Mouse (Mus musculus) left cerebral cortex, adult 2 months (tissue): ENCODE measurements around the gene Angptl4. TPM values are rescaled to one million over a fixed set of nuclear protein-coding genes. Genes with fewer than 3 reads are reported as not detected.

Experiments
- DNase-seq, 2 experiments: peaks; one replicate each; pipeline ENCODE4 v3.0.0; 2021 to 2022; ENCODE audit warnings: low spot score in 2 of 2, mixed read lengths in 1 of 2; ENCODE audit errors: extremely low spot score in 1 of 2
- H3K27ac ChIP-seq: fragments of 200-600 bp; 2 replicates; pipeline ENCODE4 v1.8.1; 2022
- H3K4me3 ChIP-seq: fragments of 200-600 bp; 2 replicates; pipeline ENCODE4 v1.8.1; 2022
- CTCF ChIP-seq: fragments of 200-600 bp; IDR thresholded peaks from 2 replicates; pipeline ENCODE4 v1.8.1; 2022; ENCODE audit warnings: antibody characterized with exemption, mild to moderate bottlenecking, moderate library complexity
- intact Hi-C: fragments of 180-260 bp; cut with DNase I; formaldehyde crosslinking; loops from one replicate; pipeline ENCODE4 v1.15.1; 2025
- total RNA-seq, 2 experiments: library from RNA; stranded (reverse); gene quantifications; 2 replicates each; pipeline ENCODE4 v1.2.3; 2021

Gene Angptl4
- total RNA-seq, 2 experiments from 2014 or later: 3.4 to 4.3 TPM

DNA sequence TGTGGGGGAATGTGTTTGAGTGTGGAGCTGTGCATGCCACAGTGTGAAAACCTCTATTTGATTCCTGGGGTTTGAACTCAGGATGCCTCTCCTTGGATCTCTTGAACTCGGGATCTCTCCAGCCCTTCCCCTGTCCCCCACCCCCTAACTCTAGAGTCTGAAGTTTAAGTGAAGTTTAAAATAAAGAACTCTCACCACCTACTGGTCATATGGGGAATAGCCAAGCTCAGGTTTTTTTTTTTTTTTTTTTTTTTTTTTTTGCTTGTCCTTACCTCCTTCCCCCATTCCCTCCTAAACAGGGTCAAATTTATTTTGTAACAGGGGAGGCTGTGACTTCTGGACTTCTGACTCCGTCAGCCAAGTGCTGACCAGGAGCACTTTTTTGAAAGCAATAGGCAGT, 20.6 kb upstream of the Angptl4 start:
- TF ChIP-seq CTCF: peak; percentile 60
- Histone ChIP-seq H3K27ac (no peak overlapping the region), H3K4me3 (no peak overlapping the region)
- DNase-seq: no peak
- intact Hi-C loops: loop anchor here (2.0 kb wide), 1 partner anchor 73 kb away; no protein-coding TSS in a partner anchor

DNA sequence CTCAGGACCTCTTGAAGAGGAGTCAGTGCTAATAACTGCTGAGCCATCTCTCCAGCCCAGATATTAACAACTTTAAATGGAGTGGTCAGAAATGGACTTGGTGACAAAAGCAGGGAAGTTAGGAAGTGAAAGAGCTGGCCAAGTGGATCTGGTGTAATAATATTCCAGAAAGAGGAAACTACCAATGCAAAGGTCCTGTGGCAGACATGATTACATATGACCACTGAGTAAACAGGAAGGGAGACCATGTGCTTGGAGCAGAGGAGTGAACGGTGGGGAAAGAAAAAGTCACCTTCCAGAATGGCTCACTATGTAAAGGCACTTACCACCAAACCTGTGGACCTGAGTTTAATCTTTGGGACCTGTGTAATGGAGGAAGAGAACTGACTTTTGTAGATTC, 17.6 kb upstream of the Angptl4 start:
- TF ChIP-seq CTCF: no peak
- no peak for DNase-seq
- no peak overlapping the region for H3K4me3 ChIP-seq
- intact Hi-C loops: loop anchor here (2.0 kb wide), 1 partner anchor 54 kb away; no protein-coding TSS in a partner anchor
- no peak overlapping the region for H3K27ac ChIP-seq

DNA sequence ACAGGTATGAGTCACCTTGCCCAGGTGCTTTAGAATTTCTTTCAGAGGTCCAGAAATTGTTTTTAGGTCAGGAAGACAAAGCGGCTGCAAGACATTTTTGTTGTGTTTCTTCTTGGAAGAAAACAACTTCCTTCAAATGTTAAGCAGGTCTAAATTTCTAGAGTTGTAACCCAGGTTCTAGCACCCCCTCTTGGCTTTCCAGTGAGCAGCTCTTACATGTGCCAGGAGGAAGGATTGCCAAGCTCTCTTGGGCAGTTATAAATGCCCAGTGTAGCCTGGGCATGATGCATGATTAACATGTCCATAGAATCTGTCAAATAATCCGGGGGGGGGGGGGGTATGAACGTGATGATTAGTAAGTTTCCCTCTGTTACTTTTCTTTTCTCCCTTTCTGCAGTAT, 16.7 kb upstream of the Angptl4 start:
- intact Hi-C loops: loop anchor here (2.0 kb wide), 1 partner anchor 54 kb away; no protein-coding TSS in a partner anchor
- Histone ChIP-seq H3K4me3 (no peak overlapping the region), H3K27ac (no peak overlapping the region)
- DNase-seq: no peak
- peak; percentile 46 for TF ChIP-seq CTCF

DNA sequence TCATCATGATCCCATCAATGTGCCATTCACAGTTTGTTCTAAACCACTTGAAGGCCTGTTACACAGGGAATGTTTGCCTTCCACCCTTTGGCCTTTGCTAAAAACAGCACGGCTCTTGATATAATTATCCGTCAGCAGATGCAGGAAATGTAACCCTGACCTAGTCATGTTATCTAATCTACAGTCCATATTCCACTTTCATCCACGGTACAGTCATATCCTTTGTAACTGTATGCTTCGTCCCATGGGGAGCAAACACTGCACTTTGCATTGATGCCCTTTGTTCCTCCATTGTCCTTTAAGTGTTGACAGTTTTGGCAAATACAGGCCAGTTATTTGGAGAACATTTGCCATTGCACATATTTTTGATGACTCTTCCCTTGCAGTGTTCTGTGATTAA, 7.1 kb upstream of the Angptl4 start:
- no peak for DNase-seq
- intact Hi-C loops: no loop called here
- Histone ChIP-seq H3K27ac (no peak overlapping the region), H3K4me3 (no peak overlapping the region)
- TF ChIP-seq CTCF: no peak

DNA sequence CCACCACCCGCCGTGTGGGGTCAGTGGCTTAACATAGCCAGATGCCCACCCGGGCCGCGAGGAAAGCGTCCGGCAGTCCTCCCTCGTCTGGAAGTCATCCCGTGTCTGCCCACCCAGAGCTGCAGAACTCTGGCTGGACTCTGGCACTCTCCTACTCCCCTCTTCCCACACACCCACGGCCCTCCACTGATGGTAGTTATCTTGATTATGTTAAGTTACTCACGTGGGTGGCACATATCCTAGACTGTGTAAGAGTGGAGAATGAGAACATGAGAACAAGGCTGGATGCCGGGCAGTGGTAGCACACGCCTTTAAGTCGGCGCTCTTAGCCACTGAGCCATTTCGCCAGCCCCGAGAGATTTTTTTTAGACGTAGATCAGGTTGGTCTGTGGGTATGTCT, 4.7 kb upstream of the Angptl4 start:
- intact Hi-C loops: no loop called here
- TF ChIP-seq CTCF: no peak
- no peak for DNase-seq

DNA sequence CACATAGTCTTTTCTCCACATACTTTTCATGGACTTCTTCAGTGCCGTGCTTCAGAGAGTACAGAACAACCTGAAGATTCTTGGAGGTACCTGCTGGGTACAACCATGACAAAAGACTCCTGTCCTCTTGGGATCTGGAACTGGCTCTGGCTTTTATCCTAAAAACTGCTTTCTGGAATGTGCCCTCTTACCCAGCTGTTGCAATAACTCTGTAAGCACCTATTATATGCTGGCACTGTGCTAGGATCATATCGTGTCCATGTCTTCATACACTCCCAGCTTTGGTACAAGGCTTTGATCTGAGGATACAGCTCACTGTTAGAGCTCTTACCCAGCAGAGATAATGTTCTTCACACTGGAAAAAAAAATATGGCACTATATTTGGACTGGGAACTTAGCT, 3.3 kb upstream of the Angptl4 start:
- intact Hi-C loops: no loop called here
- DNase-seq: no peak
- H3K4me3 ChIP-seq: no peak overlapping the region
- TF ChIP-seq CTCF: no peak
- H3K27ac ChIP-seq: no peak overlapping the region

More for the DNA sequence above, 4.7 kb upstream of the Angptl4 start:
- H3K4me3 ChIP-seq: no peak overlapping the region
- H3K27ac ChIP-seq: no peak overlapping the region

DNA sequence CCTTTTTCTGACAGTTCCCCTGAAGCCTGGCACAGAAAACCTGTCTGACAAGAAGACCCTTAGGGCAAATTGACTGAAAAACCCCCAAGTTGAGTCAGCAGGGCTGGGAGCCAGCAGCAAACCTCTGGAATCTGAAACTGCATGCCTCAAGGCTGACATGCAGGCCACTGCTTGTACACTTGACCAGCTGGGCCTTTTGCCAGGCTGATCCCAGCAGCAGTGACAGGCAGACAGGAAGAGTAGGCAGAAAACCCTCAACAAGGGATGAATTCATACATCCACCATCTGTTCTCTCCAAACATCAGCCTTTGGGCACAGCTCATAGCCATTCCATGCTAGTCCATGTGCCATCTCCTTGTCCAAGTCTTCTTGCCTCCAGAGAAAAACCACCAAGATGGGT, 1.8 kb upstream of the Angptl4 start:
- intact Hi-C loops: no loop called here
- Histone ChIP-seq H3K4me3 (no peak overlapping the region), H3K27ac (no peak overlapping the region)
- peak; percentile 32 to 35 for DNase-seq
- TF ChIP-seq CTCF: no peak

DNA sequence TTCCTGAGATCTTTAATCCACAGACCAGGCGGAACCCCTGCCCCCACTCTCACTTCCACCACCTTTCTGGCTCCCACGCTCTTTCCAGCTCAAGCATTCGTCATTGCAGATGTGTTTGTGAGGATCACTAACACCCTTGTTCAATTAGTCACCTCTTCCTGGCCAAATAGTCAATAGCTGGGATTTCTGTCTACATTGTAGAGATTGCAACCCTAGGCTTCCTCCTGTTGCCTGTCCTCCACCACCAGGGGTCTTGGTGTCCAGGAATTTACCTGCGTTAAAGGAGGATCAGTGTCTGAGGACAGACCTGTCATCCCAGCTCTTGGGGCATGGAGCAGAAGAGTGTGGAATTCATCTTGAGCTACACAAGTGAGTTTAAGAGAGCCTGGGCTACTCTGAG, 437 bp upstream of the Angptl4 start:
- Histone ChIP-seq H3K27ac (no peak overlapping the region), H3K4me3 (0 out of 2 replicates have a peak overlapping the region, but pooled peaks have one; percentile 5)
- intact Hi-C loops: no loop called here
- TF ChIP-seq CTCF: no peak; the same call in 1 of the 2 replicates
- DNase-seq: no peak

DNA sequence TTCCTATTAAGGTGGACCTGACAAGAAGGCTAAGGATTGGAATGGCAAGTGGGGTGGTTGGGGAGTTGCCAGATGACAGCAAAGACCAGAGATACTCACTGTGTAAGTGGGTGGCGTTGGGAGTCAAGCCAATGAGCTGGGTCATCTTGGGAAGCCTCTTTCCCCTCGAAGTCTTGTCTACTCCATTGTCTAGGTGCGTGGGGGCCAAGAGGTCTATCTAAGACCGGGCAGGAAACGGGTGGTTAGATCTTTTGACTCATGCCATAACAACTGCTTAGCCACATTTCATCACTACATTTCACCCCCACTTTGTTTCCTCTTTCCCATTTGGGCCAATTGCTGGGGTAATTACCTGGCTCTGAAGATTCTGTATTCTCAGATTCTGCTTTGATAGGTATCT, 1.2 kb downstream of the Angptl4 start:
- intact Hi-C loops: no loop called here
- Histone ChIP-seq H3K27ac (peak overlapping the region; percentile 78), H3K4me3 (peak overlapping the region; percentile 50)
- no peak for TF ChIP-seq CTCF
- no peak for DNase-seq

DNA sequence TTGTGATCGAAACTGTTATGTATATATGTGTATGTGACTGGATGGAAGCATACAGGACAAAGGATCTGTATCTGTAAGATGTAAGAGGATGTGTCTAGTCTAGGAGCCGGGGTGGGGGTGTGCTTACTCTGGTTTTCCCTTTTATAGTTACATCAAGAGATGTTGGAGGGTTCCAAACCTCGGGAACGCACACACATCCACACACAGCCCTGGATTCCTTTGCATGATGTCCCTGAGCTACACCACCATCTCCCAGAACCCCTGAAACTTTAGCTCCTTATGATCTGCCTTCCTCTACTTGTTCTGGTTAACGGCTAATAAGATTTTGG, 1.7 kb downstream of the Angptl4 start:
- no peak for DNase-seq
- intact Hi-C loops: no loop called here
- TF ChIP-seq CTCF: no peak
- Histone ChIP-seq H3K27ac (peak overlapping the region; percentile 49), H3K4me3 (no peak overlapping the region)

DNA sequence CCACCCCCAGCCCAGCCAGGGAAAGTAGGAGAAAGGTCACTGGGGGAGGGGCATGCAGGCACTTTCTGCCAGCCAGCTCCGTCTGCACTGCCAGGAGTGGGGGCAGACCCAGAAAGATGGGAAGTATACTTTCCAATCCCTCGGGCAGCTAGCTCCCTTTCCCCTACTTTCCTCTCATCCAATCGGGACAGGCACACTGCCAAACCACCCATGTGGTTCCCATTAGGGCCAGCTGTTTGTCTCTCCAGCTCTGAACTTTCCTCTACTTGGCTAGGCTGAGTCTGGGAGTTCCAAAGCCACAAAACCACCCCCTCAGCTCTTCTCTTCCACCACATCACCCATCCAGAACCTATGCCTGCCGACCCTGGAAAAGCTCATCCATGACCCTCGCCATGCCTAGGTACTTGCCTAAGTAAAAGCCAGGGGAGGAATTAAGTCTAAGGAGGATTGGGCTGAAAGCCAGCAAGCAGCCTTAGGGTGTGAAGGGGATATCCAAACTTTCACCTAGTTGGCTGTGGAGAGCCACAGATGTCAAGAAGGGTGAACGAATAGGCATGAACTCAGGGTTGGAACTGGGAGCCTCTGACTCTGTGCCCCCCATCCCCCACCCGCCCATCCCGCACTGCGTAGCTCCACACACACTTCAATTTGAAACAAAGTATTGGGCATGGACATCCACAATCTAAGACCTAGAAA, 2.2 kb downstream of the Angptl4 start:
- no peak for TF ChIP-seq CTCF
- H3K27ac ChIP-seq: peak overlapping the region; percentile 63
- peak overlapping the region; percentile 5; the same call in 1 of the 2 replicates for H3K4me3 ChIP-seq
- peak; percentile 69 to 79 for DNase-seq
- intact Hi-C loops: no loop called here

DNA sequence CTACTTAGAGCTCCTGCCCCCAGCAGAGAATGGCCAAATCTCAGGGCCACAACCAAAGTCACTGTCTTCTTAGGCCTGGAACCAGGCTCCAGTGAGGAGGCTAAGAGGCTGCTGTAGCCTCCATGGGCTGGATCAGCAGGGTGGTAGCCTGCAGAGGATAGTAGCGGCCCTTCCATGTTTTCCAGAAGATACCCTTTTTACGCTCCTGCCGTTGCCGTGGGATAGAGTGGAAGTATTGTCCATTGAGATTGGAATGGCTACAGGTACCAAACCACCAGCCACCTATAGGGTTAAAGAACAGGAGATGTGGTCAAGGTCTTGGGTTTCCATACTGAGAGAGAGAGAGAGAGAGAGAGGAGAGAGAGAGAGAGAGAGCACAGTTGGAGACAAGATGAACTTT, 6.3 kb downstream of the Angptl4 start:
- Histone ChIP-seq H3K4me3 (no peak overlapping the region), H3K27ac (no peak overlapping the region)
- no peak for TF ChIP-seq CTCF
- no peak for DNase-seq
- intact Hi-C loops: no loop called here

DNA sequence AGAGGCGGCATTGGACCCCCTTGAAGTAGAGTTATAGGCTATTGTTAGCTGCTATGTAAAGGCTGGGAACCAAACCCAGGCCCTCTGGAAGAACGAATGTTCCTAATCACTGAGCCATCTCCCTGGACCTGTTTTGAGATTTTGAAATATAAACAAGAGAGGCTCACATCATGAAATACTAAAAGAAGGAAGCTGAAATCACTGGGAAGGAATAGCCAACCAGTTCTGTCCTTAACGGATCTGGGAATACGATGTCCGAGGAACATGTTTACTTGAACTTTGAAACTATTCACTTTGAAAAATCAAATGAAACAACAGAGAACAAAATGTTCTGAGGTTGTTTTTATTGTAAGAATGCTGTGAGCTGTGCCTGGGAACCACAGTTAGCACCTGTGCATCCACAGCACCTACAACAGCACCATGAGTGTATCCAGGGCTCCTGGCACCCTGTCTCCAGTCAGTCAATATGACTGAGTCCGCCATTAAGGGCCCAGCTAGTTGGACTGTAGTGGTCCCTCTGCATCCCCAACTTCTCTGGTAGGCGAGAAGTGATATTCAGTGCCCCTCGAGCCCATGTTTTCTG, 7.0 kb downstream of the Angptl4 start:
- Histone ChIP-seq H3K27ac (no peak overlapping the region), H3K4me3 (no peak overlapping the region)
- intact Hi-C loops: no loop called here
- DNase-seq: no peak
- no peak for TF ChIP-seq CTCF
